Mouse (Mus musculus) embryonic fibroblast, embryonic 13.5 days (primary cell): ENCODE results near the gene Snx27. TPM values are rescaled to one million over a fixed set of nuclear protein-coding genes. Genes with fewer than 3 reads are reported as not detected.

Experiments used
- H3K27ac ChIP-seq: 2 replicates; pipeline ENCODE4 v1.5.1; 2012; ENCODE audit warnings: low read length, control low read depth, inconsistent platforms; ENCODE audit not compliant: insufficient read depth
- H3K4me1 ChIP-seq: 2 replicates; pipeline ENCODE4 v1.6.1; 2011; ENCODE audit warnings: low read length; ENCODE audit not compliant: control insufficient read depth, insufficient read depth
- H3K4me3 ChIP-seq: 2 replicates; pipeline ENCODE4 v1.5.1; 2011; ENCODE audit warnings: mild to moderate bottlenecking, control low read depth, low read length; ENCODE audit not compliant: insufficient read depth
- CTCF ChIP-seq: IDR thresholded peaks from 2 replicates; pipeline ENCODE4 v1.5.1; 2011; ENCODE audit warnings: mild to moderate bottlenecking, control low read depth, low read length, moderate library complexity, borderline replicate concordance; ENCODE audit not compliant: insufficient read depth
- POLR2A ChIP-seq: IDR thresholded peaks from 2 replicates; pipeline ENCODE4 v1.6.1; 2011; ENCODE audit warnings: low read depth, mild to moderate bottlenecking, control low read depth, low read length, moderate library complexity
- polyA plus RNA-seq: library from polyadenylated mRNA; stranded (reverse); fragments of >200 nt; gene quantifications from 2 replicates; pipeline ENCODE4 v1.2.4, GENCODE M21; 2011; ENCODE audit warnings: low read depth; ENCODE audit not compliant: missing spikeins, insufficient read length

Gene Snx27
- polyA plus RNA-seq, 1 experiment, result 41.1 TPM

GRCm38 (mm10) chr3:94611834-94612233 is 29.3 kb upstream of the Snx27 start:
- Histone ChIP-seq H3K27ac (no peak overlapping the region), H3K4me1 (peaks cover 3% of the 10 kb centered on the region), H3K4me3 (no peak overlapping the region)
- TF ChIP-seq CTCF, result no peak
- TF ChIP-seq POLR2A, result no peak

- H3K4me1 ChIP-seq, result peaks cover 3% of the 10 kb centered on the region
- H3K4me3 ChIP-seq, result no peak overlapping the region
- H3K27ac ChIP-seq, result no peak overlapping the region
- no peak for TF ChIP-seq CTCF
Measured at GRCm38 (mm10) chr3:94611343-94611742, 28.8 kb upstream of the Snx27 start.

GRCm38 (mm10) chr3:94610581-94610980 is 28.1 kb upstream of the Snx27 start:
- Histone ChIP-seq H3K27ac (peak overlapping the region; percentile 55), H3K4me3 (no peak overlapping the region), H3K4me1 (peaks cover 3% of the 10 kb centered on the region)
- no peak for TF ChIP-seq POLR2A
- TF ChIP-seq CTCF, result no peak

- TF ChIP-seq CTCF (no peak), POLR2A (no peak)
- Histone ChIP-seq H3K4me3 (no peak overlapping the region), H3K27ac (no peak overlapping the region), H3K4me1 (peaks cover 3% of the 10 kb centered on the region; the same call in 1 of the 2 replicates)
Measured at GRCm38 (mm10) chr3:94609621-94610020, 27.1 kb upstream of the Snx27 start.

GRCm38 (mm10) chr3:94601959-94602358 is 19.4 kb upstream of the Snx27 start:
- Histone ChIP-seq H3K4me3 (no peak overlapping the region), H3K27ac (no peak overlapping the region), H3K4me1 (no peaks in the 10 kb centered on the region)
- TF ChIP-seq CTCF (peak; percentile 41; the same call in 1 of the 2 replicates), POLR2A (no peak)

- H3K4me3 ChIP-seq, result no peak overlapping the region
- H3K4me1 ChIP-seq, result no peaks in the 10 kb centered on the region
- TF ChIP-seq CTCF (no peak), POLR2A (no peak)
- no peak overlapping the region for H3K27ac ChIP-seq
Measured at GRCm38 (mm10) chr3:94597224-94597779, 14.8 kb upstream of the Snx27 start.

- no peak for TF ChIP-seq POLR2A
- no peak for TF ChIP-seq CTCF
- H3K4me3 ChIP-seq, result no peak overlapping the region
- H3K4me1 ChIP-seq, result no peaks in the 10 kb centered on the region
- no peak overlapping the region for H3K27ac ChIP-seq
Measured at GRCm38 (mm10) chr3:94595871-94596287, 13.4 kb upstream of the Snx27 start.

GRCm38 (mm10) chr3:94591066-94591465 is 8.6 kb upstream of the Snx27 start:
- Histone ChIP-seq H3K4me3 (no peak overlapping the region), H3K4me1 (peaks cover 6% of the 10 kb centered on the region; the same call in 1 of the 2 replicates), H3K27ac (no peak overlapping the region)
- TF ChIP-seq CTCF (no peak), POLR2A (no peak)

- peaks cover 6% of the 10 kb centered on the region; the same call in 1 of the 2 replicates for H3K4me1 ChIP-seq
Measured at GRCm38 (mm10) chr3:94587962-94588361, 5.4 kb upstream of the Snx27 start.

GRCm38 (mm10) chr3:94582944-94583343 is 428 bp upstream of the Snx27 start:
- TF ChIP-seq CTCF (no peak), POLR2A (no peak)
- Histone ChIP-seq H3K27ac (no peak overlapping the region), H3K4me3 (0 out of 2 replicates have a peak overlapping the region, but pooled peaks have one; percentile 16), H3K4me1 (peaks cover 5% of the 10 kb centered on the region)

More at GRCm38 (mm10) chr3:94587962-94588361, 5.4 kb upstream of the Snx27 start:
- no peak for TF ChIP-seq POLR2A
- TF ChIP-seq CTCF, result no peak
- no peak overlapping the region for H3K4me3 ChIP-seq
- no peak overlapping the region for H3K27ac ChIP-seq

GRCm38 (mm10) chr3:94581793-94582455 is 592 bp downstream of the Snx27 start:
- Histone ChIP-seq H3K4me1 (peaks cover 2% of the 10 kb centered on the region; the same call in 1 of the 2 replicates), H3K27ac (peak overlapping the region; percentile 6; the same call in 1 of the 2 replicates), H3K4me3 (peak overlapping the region; percentile 77)
- TF ChIP-seq CTCF (no peak), POLR2A (peak; percentile 29)
